Mouse (Mus musculus) B cell, adult 2 months (primary cell): ENCODE data around the gene D10Wsu102e.
"Not testable (repeated sequence)": the region's sequence is repeated elsewhere in the genome, so short reads cannot be mapped to it uniquely, and the experiment has no call there.

Experiments used
- DNase-seq, 2 experiments: peaks; one replicate each; pipeline ENCODE4 v3.0.0; 2022

Gene D10Wsu102e

GRCm38 (mm10) chr10:83397336-83397735 lies 37.3 kb downstream of the D10Wsu102e start:
- DNase-seq: no peak

GRCm38 (mm10) chr10:83400896-83401295 lies 40.9 kb downstream of the D10Wsu102e start:
- DNase-seq: peak; percentile 54 to 56

DNA sequence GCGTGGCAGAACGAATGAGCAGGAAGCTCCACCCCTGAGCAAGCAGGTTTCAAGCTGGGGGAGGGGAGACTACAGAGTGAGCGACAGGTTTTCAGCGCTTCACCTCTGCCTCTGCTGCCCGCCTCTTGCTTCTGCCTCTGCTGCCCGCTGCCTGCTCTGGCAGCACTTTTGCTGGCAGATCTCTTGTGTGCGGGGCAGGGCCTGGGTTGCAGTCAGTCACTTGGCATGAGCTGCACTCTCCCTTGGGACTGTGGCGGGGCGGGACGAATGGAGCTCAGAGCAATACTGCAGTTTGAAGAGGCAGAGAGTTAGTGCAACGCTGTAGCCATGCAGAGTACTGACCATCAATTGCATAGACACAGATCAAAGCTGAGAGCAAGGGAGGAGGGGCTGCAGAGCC lies 45.0 kb downstream of the D10Wsu102e start:
- DNase-seq: no peak

DNA sequence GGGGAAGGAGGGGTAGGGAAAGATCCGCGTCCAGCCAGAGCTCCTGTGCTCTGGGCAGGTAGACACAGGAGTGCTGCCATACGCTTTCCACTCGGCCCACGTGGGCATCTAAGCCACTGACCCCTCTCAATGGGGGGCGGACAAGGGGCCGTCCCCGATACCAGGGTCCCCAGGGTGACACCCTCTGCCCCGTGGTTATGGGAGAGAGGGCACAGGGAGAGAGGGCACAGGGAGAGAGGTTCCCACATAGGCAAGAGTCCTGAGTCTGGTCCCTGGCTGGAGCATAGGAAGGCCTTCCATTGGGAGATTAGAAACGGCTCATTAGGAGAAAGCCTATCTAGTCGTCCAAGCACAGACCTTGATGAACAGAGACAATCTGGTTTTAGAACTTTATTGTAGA lies 45.7 kb downstream of the D10Wsu102e start:
- no peak for DNase-seq

DNA sequence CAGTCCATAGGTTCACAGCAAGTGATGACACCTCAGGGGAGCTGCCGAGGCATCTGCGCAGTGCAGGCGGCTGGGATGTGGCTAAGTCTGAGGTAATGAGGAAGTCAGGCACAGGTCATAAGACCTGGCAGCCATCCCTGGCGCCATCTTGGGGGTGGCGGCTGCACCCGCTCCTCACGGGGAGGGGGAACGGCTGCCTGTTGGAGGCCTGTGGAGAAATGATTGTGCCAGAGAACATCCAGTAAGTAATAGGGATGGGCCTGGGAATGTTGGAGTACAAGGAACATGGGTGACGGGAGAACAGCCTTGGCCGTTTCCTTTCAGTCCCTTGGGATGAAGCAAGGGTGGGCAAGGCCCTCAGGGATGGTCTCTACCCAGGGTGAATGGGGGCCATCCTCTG lies 47.1 kb downstream of the D10Wsu102e start:
- DNase-seq: no peak

GRCm38 (mm10) chr10:83418466-83418865 lies 58.4 kb downstream of the D10Wsu102e start:
- not testable (repeated sequence) for DNase-seq

GRCm38 (mm10) chr10:83448582-83448981 lies 88.6 kb downstream of the D10Wsu102e start:
- no peak for DNase-seq

GRCm38 (mm10) chr10:83457531-83457930 lies 97.5 kb downstream of the D10Wsu102e start:
- peak in 1 of 2 experiments; percentile 2 for DNase-seq

- DNase-seq: no peak
Observed at GRCm38 (mm10) chr10:83475226-83475625, 115.2 kb downstream of the D10Wsu102e start.

GRCm38 (mm10) chr10:83477286-83477685 lies 117.3 kb downstream of the D10Wsu102e start:
- DNase-seq: no peak

- DNase-seq: no peak
Observed at GRCm38 (mm10) chr10:83490506-83490905, 130.5 kb downstream of the D10Wsu102e start.

DNA sequence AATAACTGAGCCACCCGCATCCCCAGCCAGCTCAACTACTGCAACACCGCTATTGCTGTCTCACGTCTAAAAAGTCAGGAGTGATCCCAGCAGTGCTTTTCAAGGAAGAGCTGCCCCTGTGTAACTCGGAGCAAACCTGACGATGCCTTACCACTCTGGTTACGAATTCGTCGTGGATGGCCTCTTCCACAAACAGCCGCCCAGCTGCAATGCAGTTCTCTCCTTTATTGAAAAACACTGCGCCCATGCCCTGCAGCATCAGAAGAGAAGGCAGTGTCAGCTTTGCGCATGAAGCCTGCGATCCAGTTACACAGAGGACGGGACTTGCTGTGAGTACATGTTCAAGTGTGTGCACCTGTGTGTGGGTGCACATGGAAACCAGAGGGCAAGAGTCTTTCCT lies 137.3 kb downstream of the D10Wsu102e start:
- DNase-seq: no peak

DNA sequence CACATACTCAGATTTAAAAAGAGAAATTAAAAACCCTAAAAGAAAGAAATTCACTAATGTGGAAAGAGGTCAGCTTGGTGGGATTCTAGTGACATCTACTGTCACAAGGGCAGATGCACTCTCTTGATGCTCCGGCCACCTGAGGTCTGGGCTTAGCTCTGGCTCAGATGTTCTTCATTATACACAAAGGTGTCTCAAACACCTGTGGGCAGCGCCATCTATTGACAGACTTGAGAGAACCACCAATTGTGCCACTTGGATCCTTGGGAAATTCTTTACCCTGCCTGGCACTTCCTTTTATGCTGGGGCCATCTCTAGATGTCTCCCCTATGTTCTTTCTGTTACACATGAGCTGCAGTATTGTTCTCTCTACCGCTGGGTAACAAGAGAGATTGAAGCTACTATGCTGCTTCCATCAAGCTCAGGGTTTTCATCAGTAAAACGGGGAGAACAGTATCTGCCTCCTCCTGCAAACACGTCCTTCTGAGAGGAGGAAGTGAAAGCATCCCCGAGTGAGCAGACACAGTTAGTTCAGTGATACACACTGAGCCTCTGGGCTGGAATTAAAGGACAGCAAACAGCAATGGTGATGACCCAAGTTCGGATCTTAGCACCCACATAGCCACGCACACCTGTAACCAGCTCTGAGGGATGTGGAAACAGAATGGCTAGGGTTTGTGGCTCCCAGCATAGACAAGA lies 149.1 kb downstream of the D10Wsu102e start:
- peak; percentile 66 to 70 for DNase-seq

- DNase-seq: no peak
Observed at GRCm38 (mm10) chr10:83511304-83511703, 151.3 kb downstream of the D10Wsu102e start.

GRCm38 (mm10) chr10:83513736-83514135 lies 153.7 kb downstream of the D10Wsu102e start:
- no peak for DNase-seq

DNA sequence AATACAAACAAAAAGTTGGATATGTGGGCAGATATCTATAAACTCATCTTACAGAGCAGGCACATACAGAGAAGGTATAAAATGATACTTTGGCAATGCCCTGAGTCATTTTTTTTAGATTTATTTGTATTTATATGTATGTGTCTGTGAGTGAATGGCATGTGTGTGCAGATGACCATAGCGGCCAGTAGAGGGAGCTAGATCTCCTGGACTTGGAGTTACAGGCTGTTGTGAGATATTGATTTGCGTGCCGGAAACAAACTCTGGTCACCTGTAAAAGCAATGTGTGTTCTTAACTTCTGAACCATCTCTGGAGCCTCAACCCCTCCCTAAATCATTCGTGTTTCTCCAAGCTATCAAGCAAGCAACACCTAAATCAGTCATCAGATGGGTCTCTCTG lies 161.0 kb downstream of the D10Wsu102e start:
- DNase-seq: peak in 1 of 2 experiments; percentile 13

GRCm38 (mm10) chr10:83524238-83524637 lies 164.2 kb downstream of the D10Wsu102e start:
- not testable (repeated sequence) for DNase-seq

- DNase-seq: no peak
Observed at GRCm38 (mm10) chr10:83530384-83530967, 170.5 kb downstream of the D10Wsu102e start.

DNA sequence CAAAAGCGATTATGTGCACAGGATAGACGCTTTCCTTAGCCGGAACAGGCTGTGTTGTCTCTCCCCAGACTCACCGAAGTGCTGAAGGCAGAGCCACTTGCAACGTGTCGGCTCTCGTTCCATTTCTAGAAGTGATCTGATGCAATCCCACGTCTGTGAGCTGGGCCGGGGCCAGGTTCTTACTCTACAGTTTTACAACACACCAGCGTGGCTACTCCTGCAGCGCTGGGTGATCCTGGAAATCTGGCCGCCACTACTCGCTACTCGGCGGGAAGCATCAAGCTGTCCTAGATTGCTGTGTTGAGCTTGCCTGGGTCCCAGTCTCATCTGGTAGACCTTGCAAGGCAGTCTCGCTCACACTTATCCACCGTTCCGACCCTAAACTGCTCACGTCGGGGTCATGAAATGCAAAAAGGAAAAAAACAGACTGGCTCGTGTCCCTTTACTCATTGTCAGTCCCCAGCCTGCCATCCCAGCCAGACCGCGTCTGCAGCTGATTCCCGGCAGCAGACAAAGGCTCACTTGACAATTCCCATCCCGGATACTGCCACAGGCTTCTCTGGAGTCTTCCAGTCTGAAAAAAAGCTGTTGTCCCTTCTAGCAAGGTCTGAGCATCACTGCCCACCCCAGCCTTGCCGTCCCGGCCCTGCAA lies 173.4 kb downstream of the D10Wsu102e start:
- peak in 1 of 2 experiments; percentile 10 for DNase-seq

DNA sequence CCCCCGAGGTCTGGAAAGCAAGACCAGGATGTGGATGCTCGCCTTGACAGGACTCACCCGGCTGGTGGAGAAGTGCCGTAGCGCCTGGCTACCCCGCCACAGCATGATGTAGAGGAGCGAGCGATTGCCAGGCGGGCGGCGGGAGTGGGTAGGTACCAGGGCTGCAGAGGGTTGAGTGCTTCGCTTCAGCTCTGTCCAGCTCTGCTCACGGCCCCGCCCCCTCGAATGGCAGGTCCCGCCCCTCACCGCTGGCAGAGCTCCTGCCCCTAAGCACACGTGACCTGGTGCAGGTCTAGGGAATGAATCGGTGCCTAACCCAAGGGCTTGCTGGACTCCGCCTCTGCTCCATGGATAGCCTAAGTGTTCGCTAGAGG lies 173.9 kb downstream of the D10Wsu102e start, which contains the start of gene Aldh1l2:
Gene Aldh1l2, minus strand, starts transcription at position 231 of the 374 bp plus-strand sequence.
- DNase-seq: peak; percentile 49 to 54

GRCm38 (mm10) chr10:83536436-83536835 lies 176.4 kb downstream of the D10Wsu102e start:
- DNase-seq: peak; percentile 16 to 42
